Mouse (Mus musculus) lung, postnatal 0 days (tissue): ENCODE data around the gene N4bp1.
A peak's percentile ranks its signal among the peaks of the same experiment; 100 is the strongest.

Experiments
- CTCF ChIP-seq: IDR thresholded peaks from 2 replicates; pipeline ENCODE4 v1.5.1; 2016; ENCODE audit warnings: antibody characterized with exemption, mild to moderate bottlenecking
- EP300 ChIP-seq: IDR thresholded peaks from 2 replicates; pipeline ENCODE4 v1.6.1; 2016; ENCODE audit warnings: antibody characterized with exemption, mild to moderate bottlenecking, control low read depth

DNA sequence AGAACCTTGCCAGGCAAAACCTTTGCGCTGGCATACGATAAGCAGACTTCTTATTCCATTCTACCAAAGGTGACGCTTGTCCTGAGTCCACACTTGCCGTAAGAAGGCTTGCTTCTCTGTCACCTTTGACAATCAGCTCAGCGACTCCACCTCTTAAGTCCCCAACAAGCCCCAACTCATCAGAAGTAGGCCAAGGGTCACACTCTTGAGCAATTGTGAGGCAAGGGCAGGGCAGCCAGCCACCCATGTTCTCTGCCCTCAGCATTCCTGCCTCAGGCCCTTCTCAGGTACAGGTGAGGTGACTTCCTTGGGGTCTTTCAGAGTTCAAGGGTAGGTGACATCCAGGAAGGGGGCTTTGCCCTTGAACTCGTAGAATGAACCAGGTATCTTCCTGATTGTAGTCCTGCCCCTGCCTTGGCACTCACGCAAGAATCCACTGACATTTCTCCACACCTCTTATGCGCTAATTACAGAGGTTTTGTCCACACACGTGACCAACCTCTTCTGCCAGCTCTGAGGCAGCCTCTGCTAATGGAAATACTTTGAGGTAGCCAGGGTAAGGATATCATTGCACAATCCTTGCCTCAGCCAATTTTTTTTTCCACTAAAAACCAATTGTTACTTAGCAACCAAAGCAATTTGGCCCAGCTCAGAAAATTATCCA, 118.4 kb downstream of the N4bp1 start:
- TF ChIP-seq CTCF (no peak), EP300 (peak; percentile 67)
